Mouse (Mus musculus): ENCODE measurements around the gene 3110082I17Rik.
A peak's percentile ranks its signal among the peaks of the same experiment; 100 is the strongest.

The 3110082I17Rik gene

DNA sequence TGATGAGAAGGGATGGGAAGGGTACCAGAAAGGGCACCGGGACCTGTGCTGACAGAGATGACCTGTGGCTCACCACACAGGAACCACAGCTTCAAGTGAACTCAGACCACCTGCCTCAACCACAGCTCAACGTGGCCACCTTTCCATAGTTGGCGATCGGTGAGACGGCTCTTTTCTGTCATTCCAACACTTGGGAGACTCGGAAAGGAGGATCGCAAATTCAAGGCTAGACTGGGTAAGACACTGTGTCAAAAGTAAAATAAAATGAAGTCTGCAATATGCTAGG lies 82.1 kb downstream of the 3110082I17Rik start:
- DNase-seq (ENCODE audit: low spot score): no peak

DNA sequence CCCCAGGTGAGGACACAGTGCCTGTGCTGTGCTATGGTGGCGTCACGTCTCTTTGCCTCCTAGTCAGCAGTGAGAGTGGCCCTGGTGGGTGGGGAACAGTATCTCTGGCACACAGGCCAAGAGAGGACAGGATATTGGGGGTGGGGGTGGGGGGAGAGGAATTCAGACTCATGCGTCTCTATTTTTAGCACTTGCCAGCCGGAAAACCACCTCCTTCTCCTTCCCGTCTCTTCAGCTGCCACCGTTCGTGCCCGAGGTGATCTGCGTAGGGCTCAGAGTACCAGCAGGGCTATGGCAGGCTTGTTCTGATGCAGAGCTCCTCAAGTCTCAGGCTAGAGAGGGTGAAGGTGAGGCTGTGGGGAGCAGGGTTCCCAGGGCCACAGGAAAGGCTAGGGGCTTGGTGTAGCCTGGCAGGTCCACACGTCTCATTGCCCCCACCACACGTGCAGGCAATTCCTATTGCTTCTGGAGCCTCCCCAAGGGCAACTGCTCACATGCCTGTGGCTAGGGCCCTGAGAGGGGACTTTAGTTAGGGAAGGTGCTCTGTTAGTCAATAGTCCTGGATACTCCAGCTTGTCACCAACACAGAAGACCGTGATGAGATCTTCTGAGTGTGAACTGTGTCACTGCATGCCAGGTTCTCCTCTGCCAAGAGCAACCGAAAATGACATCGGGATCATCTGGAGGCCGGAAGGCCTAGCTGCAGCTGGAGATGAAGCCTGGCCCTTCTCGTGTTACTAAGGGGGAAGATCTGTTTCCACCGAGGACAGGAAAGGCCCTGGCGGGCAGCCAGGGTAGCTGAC lies 82.7 kb downstream of the 3110082I17Rik start, which contains the start of gene Gpr146:
Gpr146 (plus strand) TSS at position 230 of the 803 bp plus-strand sequence.
- no peak for DNase-seq (ENCODE audit: low spot score)

DNA sequence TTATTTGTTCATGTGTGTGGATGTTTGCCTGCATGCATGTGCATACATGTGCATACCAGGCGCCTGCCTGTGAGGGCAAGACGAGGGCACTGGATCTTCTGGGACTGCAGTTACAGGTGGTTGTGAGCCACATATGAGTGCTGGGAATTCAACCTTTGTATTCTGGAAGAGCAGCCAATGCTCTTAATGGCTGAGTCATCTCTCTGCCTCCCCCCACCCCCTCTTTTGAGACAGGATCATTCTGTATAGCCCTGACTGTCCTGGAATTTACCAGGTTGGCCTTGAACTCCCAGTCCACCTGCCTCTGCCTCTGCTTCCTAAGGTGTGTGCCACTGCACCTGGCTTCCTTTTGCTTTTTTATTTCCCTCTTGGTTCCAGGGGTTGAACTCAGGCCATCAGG lies 85.5 kb downstream of the 3110082I17Rik start:
- no peak for DNase-seq (ENCODE audit: low spot score)

DNA sequence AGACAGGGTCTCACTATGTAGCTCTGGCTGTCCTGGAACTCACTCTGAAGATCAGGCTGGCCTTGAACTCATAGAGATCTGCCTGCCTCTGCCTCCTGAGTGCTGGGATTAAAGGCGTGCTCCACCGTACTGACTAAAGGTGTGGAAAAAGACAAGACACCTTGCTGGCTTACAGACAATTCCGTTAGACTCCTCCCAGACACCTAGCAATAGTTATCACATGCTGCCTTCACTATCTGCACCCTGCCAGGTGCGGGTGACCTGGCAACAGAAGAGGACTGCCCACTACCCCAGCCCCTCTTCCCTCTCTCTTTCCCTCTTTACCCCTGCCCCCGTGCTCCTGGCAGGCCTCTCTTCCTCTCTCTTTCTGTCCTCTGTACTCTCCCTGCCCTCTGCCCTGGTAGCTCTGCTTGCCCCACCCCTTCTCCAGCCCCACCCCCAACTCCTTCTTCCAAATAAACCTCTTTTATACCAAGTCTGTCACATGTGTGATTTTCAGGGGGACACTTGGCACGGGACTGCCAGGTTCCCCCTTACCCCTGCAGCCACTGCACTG lies 86.4 kb downstream of the 3110082I17Rik start:
- DNase-seq (ENCODE audit: low spot score): no peak

DNA sequence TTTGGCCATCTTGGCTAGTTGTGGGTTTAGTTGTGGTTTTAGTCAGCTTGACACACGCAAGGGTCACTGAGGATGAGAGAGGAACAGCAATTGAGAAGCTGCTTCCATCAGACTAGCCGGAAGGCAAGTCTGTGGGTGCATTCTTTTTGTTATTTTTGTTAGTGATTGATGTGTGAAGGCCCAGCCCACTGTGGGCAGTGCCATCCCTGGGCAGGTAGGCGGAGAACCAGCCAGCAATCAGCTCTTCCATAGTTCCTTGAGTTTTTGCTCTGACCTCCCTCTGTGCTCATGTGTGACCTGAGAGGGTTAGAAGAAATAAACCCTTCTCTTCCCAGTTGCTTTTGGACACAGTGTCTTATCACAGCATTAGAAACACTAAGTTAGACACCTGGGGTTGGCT lies 87.2 kb downstream of the 3110082I17Rik start:
- no peak for DNase-seq (ENCODE audit: low spot score)

DNA sequence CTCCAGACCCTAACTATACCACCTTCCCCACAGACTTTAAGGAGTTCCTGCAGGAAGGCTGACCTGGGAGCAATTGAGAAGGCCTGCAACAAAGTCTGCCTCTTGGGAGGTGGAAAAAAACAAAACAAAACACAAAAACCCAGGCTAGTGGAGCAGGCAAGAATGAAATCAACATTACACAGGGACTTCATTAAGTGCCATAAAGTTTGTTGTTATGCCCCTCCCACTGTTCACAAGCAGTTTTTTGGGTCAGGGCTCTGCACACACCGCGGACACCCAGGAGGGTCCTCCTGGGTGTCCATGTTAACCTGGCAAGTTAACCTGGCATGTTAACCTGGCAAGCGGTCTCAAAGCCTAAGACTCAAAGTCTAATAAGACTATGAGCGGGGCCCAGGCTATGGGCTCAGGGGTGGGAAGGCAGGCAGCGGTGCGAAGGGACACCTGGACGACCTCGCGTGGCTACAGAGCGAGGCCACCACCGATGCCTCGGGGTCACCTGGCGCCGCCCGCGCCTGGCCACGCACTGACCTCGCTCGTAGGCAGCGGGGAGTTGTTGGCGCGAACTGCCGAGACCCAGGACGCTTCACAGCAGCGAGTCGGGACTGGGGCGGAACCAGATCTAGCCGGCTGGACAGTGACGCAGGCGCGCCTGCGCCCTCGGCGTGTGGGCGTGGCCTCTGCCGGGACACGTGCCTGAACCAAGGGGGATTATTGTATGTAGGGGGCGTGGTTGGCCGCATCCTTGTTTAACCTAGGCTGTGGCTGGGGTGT lies 88.5 kb downstream of the 3110082I17Rik start:
- peak; percentile 90 for DNase-seq (ENCODE audit: low spot score)

DNA sequence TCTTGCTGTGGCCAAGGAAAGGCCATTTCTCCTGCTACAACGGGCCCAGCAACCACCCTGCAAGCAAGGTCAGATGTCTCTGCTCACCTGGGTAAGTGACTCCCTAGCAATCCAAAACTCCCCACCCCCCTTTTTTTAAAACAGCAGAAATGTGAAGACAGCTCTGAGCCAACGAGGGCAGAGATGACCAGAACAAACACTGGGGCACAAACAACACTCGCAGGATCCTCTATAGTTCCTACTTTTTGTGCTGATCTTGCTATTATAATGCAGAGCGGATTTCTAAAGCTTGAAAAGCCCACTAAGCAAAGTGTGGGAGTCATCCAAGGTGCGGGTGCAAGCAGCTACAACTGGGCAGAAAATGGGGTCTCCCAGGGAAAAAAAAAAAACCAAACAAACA lies 89.2 kb downstream of the 3110082I17Rik start:
- DNase-seq (ENCODE audit: low spot score): no peak

DNA sequence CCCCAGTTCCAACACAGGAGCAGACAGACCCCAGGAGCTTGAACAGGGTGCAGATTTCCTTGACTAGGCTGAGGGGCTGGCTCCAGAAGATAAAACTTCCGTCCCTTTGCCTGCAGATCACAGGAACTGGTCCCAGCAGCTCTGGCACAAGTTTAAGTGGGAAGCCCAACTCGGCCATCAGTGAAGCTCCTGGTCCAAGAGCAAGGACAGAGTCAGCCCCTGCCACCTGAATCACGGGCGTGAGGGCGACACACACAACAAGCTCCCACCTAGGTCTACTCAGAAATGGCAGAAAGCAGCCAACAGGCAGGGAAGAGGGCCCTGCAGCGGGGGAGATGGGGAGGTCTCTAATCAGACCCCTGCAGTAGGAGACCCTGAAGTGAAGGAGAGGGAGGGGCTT lies 90.0 kb downstream of the 3110082I17Rik start:
- DNase-seq (ENCODE audit: low spot score): no peak

DNA sequence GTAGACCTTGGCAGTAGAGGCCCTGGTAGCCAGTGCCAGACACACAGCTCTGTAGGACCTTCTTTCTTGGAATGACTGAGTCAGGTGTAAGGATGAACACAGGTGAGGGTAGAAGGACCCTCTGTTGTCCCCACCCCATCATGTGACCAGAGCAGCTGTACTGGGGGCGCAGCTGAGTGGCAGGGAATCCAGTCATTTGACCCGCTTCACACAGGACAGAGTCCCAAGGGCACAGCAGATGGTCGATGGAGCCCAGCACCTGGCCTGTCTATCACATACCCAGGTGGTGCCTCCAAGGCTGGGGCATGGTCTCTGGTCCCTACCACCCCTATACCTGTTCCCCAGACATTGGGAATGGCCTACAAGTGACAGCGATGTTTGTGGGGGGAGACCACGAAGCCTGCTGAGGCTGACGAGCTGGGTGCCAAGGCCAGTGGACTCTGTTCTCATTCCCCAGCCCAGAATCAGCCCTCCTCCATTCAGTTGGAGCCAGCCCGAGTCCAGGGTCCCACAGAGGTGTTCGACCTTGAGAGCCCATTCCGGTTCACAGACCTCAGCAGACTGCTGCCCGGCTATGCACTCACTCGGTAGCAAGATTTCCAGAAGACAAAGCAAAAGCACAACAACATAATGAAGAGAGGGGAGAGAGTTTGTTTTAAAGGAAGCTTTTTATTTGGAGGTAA lies 91.5 kb downstream of the 3110082I17Rik start:
- no peak for DNase-seq (ENCODE audit: low spot score)

DNA sequence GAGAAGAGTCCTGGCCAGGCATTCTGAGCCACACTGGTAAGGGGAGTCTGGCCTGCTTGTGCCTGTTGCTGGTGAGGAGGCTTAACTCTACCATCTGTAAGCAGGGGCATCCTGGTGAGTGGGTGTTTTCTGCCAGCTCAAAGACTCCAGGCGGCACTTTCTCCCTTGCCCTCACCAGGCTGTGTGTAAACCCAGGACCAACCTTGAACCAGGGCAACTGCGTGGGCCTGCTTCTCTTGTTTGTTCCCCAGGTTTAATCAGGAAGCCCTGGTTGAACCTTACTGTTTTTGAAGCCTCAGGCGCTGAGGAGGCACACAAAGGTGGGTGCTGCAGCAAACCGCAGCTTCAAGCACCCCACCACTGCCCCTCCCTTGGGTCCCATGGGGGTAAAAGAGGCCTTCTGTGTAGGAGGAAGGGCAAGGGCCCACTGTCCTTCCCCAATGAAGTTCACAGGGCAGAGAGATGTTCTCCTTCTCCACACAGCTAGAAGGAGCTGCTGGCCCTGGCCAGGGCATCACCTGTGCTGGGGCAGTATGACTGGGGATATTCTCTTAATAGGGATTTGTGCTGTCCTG lies 92.4 kb downstream of the 3110082I17Rik start:
- DNase-seq (ENCODE audit: low spot score): no peak

DNA sequence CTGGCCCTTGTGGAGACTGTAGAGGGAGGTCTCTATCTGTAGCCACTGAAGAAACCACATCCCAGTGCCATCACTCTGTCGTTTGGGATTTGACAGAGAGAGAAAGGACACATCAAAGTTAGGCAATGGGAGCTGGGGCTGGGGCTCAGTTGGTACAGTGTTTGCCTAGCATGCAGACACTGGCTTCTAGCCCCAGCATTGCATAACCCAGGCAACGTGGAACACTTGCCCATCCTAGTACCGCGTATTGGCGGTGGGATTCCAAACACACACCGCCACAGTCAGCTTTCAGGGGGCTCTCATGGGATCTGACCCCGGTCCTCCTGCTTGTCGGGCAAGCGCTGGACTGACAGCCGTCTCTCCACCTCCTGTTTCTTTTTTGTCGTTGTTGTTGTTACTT lies 93.8 kb downstream of the 3110082I17Rik start:
- DNase-seq (ENCODE audit: low spot score): no peak

DNA sequence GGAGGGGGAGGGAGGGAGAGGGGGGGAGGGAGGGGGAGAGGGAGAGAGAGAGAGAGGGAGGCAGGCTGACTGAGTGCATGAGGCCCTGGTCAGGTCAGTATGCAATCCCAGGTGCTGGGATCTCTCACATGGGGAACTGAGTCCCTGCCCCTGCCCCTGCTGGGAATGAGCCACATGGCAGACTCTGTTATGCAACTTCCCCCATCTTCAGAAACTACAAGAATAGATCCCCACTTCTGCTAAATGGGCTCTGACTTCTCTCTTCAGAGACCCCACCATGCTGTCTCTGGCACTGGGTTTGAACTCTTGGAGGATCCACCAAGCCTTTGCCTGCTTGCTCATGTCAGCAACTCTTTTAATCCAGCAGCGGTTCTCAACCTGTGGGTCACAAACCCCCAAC lies 94.5 kb downstream of the 3110082I17Rik start:
- no peak for DNase-seq (ENCODE audit: low spot score)

DNA sequence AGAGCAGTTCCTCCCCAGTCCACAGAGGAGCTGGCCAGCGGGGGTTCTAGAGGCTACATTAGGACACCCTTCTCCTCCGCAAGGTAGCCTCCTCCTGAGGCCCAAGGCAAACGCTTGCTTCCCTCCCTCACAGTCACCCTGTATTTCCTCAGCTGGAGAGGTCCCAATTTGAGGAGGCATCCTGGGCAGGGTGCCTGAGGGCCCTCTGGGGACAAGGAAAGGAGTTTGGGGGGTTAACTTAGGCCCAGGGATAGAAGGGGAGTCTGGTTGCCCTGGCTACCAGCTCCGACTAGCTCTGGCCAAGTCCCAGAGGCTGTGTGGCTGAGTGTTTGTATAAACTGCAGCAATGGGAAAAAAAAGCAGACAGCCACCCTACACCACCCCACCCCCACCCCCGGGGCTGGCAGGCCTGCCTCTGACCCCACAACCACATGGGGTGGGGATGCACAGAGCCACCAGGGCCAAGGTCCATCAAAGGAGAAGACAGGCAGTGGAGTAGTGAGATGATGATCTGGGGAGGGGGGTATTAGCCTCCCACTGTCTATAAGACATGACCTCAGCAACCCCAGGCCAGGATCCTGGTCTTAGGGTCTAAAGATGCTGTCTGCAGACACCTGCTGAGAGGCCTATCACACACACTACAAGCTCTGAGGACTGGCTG lies 95.3 kb downstream of the 3110082I17Rik start:
- peak; percentile 56 for DNase-seq (ENCODE audit: low spot score)

DNA sequence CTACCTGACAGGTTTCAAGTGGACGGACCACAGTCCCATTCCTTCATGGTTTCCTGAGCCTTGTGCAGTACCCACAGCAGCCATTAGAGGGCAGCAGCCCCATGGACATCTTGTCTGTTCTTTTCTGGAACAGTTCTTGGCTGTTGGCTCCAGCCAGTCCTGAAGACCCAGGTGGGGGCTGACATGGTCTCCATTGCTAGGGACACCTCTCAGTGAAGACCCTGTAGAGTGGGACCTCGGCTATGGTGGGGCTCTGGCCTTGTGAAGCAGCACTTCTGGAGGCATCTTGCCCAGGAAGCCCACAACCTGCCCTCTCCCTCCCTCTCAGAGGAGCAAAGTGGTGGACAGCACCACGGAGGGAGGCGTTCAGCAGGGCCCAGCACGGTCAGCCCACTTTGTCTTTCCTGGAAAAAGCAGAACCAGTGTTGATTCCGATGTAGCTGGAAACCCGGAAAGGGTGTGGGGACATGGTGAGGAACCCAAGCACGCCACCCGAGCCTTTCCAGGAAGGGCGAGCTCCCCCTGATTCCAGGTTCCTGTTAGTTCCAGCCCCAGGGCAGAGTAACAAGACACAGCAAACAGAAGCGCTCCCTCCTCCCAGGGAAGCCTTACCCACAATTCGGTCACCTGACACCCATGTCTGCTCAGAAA lies 95.9 kb downstream of the 3110082I17Rik start:
- DNase-seq (ENCODE audit: low spot score): peak; percentile 62

DNA sequence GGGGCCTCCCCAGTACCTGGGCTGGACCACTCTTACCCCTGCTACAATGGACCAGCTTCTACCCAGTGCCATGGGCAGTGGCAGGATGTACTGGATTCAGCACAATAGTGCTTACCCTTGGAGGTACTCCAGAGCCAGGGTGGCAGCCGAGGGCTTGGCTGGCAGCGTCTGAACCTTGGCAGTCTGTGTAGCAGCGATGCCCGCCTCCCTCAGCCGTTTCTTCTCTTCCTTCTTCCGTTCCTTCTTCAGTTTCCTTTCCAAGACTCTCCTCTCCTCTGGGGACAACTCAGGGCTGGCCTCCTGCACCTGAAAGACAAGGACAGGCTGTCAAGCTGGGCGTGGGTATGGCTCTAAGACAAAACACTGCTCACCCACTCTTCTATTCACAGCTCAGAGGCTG lies 96.5 kb downstream of the 3110082I17Rik start:
- no peak for DNase-seq (ENCODE audit: low spot score)

DNA sequence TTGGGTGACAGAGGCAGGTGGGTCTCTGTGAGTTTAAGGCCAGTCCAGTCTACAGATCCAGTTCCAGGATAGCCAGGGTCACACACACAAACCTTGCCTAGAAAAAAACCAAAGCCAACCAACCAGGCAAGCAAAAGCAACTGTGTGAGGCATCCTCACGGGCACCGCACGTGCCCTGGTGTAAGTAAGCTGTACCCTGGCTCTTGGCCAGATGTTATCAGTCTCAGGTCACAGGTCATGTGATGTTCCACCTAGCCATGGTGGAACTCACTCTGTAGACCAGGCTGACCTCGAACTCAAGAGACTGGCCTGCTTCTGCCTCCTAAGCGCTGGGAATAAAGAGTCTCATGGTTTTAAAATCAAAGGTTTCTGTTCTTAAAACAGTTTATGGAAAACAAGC lies 101.1 kb downstream of the 3110082I17Rik start:
- DNase-seq (ENCODE audit: low spot score): no peak

DNA sequence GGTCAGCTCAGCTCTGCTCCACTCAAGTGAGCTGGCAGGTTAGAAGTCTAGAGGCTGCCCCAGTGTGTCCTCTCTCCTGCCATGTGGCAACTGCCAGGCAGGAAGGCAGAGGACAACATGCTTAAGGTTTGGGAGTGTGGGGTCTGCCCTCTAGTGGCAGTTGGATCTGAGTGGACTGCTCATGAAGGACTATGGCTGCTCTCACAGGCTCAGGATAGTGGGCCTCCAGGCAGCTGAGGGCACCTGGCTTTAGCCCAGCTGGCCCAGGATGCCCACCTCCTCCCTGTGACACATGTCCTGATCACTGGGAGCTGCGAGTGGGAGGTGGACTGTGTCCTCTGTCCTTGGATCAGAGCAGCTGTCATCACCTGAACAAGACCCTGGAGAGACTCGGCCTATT lies 101.7 kb downstream of the 3110082I17Rik start:
- DNase-seq (ENCODE audit: low spot score): peak; percentile 64

DNA sequence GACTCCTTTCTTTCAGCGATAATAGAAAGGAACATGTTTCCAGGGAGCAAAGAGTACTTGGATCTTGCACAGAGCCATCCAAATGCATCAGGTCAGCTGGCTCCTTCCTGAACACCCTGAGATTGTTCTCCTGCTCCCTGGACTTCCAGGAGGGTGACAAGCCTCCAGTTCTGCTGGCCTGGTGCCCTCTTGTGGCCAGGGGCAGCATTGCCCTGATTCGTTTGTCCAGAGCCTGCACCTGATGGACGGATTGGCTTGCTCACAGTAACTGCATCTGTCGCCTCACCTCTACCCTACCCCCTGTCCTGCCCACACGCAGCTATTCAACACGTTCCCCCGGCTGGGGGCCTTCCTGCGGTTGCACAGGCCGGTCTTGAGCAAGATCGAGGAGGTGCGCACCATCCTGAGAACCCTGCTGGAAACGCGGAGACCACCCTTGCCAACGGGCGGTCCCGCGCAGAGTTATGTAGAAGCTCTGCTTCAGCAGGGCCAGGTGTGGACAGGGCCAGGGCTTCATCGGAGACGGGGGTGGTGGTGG lies 105.0 kb downstream of the 3110082I17Rik start:
- DNase-seq (ENCODE audit: low spot score): peak; percentile 59

DNA sequence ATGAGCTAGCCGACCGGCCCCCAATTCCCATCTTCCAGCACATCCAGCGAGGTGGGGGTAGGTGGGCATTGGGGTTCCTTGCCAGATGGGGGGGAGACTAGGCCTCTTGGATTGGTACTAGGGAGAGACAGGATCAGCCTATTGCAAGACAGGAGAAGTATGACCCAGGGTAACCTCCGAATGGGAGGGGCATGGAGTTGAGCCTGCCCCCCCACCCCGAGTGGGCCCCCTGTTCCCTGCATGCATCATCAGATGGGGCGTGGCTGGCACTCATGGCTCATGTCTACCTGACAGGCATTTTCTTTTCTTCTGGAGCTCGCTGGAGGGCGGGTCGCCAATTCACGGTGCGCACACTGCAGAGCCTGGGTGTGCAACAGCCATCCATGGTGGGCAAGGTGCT lies 106.4 kb downstream of the 3110082I17Rik start:
- DNase-seq (ENCODE audit: low spot score): no peak

DNA sequence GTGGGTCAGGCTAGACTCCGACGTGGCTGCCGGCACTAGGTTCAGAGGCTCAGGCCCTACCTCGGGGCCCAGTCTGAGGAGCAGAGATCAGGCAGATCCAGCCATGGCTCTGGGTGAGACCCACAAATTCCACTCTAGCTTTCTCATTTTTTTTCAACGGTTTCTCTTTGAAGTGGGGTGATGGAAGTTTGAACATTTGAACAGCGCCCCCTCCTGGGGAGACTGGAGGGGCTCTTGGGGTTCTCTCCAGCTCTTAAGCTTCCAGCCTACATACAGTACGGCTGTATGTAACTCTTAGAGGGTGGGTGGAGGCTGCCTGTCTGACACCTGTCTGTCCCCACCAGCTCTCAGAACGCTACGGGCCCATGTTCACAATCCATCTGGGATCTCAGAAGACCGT lies 106.8 kb downstream of the 3110082I17Rik start:
- DNase-seq (ENCODE audit: low spot score): no peak

DNA sequence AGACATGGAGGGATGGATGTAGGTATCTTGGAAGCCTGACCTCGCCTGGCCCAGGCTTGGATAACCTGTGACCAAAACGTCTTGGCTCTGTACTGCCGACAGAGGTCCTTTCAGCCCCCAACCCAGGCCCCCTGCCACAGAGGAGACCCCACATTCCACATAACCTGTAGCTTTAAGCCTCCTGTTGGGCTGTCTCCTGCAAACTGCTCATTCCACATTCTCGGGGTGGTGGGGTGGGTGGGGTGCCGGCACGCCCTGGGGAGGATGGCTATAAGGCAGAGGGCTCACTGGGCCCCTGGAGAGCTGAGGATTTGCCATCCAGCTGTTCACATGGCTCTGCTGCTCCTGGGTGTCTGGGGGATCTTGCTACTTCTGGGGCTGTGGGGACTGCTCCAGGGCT lies 108.0 kb downstream of the 3110082I17Rik start, which contains the start of gene Cyp2w1:
Cyp2w1 (plus strand) TSS at position 301 of the 400 bp plus-strand sequence.
- no peak for DNase-seq (ENCODE audit: low spot score)
